Mouse (Mus musculus) stomach, postnatal 0 days (tissue): ENCODE results near the gene Gm8947.

Experiments
- CTCF ChIP-seq: IDR thresholded peaks from 2 replicates; pipeline ENCODE4 v1.5.1; 2016; ENCODE audit warnings: antibody characterized with exemption, low read depth, mild to moderate bottlenecking, moderate library complexity
- EP300 ChIP-seq: optimal IDR thresholded peaks from 2 replicates; pipeline ENCODE3; 2016; ENCODE audit warnings: antibody characterized with exemption

DNA sequence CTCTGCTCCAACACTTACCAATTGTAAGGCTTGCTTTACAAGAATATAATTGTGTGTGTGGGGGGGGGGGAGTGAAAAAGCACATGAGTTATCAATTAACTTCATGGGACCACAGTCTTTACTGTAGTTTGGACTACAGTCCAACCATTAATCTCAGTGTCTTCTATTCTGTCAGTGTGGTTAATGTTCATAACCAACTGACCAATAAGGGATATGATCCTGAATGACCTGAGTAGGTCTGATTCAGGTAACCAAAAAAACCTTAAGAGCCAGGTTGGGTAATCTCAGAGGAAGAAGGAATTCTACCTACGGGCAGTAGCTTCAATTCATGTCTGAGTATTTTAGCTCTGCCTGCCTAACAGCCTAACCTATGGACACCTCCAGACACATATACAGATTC is 32.4 kb downstream of the Gm8947 start:
- TF ChIP-seq CTCF (no peak), EP300 (no peak)
